Mouse (Mus musculus) lung, embryonic 14.5 days (tissue): ENCODE data around the gene Msl1. TPM values are rescaled to one million over a fixed set of nuclear protein-coding genes. Genes with fewer than 3 reads are reported as not detected.

ENCODE experiments used
- ATAC-seq: fragments of 200-750 bp; cut with Nextera tagmentation; 2 replicates; pipeline ENCODE4 v1.8.0; 2017; ENCODE audit warnings: mild to moderate bottlenecking, moderate TSS enrichment, moderate library complexity; ENCODE audit not compliant: insufficient read depth
- DNase-seq: peaks from one replicate; pipeline ENCODE4 v3.0.0-alpha.2; 2015
- H3K27ac ChIP-seq: fragments of 300-500 bp; sonication (generic); 2 replicates; pipeline ENCODE4 v1.5.1; 2014; ENCODE audit warnings: low read depth, mild to moderate bottlenecking, moderate library complexity
- H3K27me3 ChIP-seq: fragments of 300-500 bp; sonication (generic); 2 replicates; pipeline ENCODE4 v1.6.1; 2014; ENCODE audit warnings: low read length, control low read depth; ENCODE audit not compliant: insufficient read depth
- H3K36me3 ChIP-seq: fragments of 300-500 bp; sonication (generic); 2 replicates; pipeline ENCODE4 v1.6.1; 2014; ENCODE audit warnings: control low read depth; ENCODE audit not compliant: insufficient read depth
- H3K4me1 ChIP-seq: fragments of 300-500 bp; sonication (generic); 2 replicates; pipeline ENCODE4 v1.6.1; 2014; ENCODE audit warnings: antibody characterized with exemption, control low read depth; ENCODE audit not compliant: insufficient read depth
- H3K4me2 ChIP-seq: fragments of 300-500 bp; sonication (generic); 2 replicates; pipeline ENCODE4 v1.6.1; 2014; ENCODE audit warnings: mild to moderate bottlenecking
- H3K4me3 ChIP-seq: fragments of 300-500 bp; sonication (generic); 2 replicates; pipeline ENCODE4 v1.5.1; 2014; ENCODE audit warnings: low read depth, low read length
- H3K9ac ChIP-seq: fragments of 300-500 bp; sonication (generic); 2 replicates; pipeline ENCODE4 v1.6.1; 2014
- H3K9me3 ChIP-seq: fragments of 300-500 bp; sonication (generic); 2 replicates; pipeline ENCODE4 v1.6.1; 2016; ENCODE audit warnings: low read depth, low read length, control low read depth
- CTCF ChIP-seq: IDR thresholded peaks from 2 replicates; pipeline ENCODE4 v1.5.1; 2016; ENCODE audit warnings: antibody characterized with exemption, low read depth
- WGBS: fragments of 180-500 bp; shearing (Covaris S2); extraction: QIAGEN DNeasy Blood & Tissue Kit; methylation state at CpG from one replicate; pipeline ENCODE4 v1.1.7; 2014; 5-methylcytosine and 5-hydroxymethylcytosine counted together
- polyA plus RNA-seq: library from polyadenylated mRNA; unstranded; fragments of >200 nt; fragmentation: Nextera tagmentation; extraction: Ambion mirVana; gene quantifications from 2 replicates; pipeline ENCODE4 v1.2.1, GENCODE M21; 2014

The Msl1 gene
- polyA plus RNA-seq, 1 experiment from 2014 or later: 16.3 TPM

- WGBS: under 1% methylated on average over 37 of the region's 37 CpGs
- H3K4me3 ChIP-seq: peak overlapping the region; percentile 29
- peak overlapping the region; percentile 78 for H3K4me2 ChIP-seq
- H3K27me3 ChIP-seq: no peaks in the 10 kb centered on the region
- TF ChIP-seq CTCF: no peak
- no peaks in the 10 kb centered on the region for H3K9me3 ChIP-seq
- peak overlapping the region; percentile 63; the same call in 1 of the 2 replicates for H3K27ac ChIP-seq
- ATAC-seq (peak; percentile 79), DNase-seq (peak; percentile 98)
- peak overlapping the region; percentile 17; the same call in 1 of the 2 replicates for H3K9ac ChIP-seq
- peaks cover 52% of the 10 kb centered on the region for H3K4me1 ChIP-seq
- H3K36me3 ChIP-seq: peaks cover 20% of the 10 kb centered on the region
Observed at GRCm38 (mm10) chr11:98773635-98774295, 21.6 kb upstream of the Msl1 start.

GRCm38 (mm10) chr11:98774582-98775347, 20.6 kb upstream of the Msl1 start, which contains the start of gene Nr1d1:
TSS of gene Nr1d1 (minus strand) at chr11:98775333.
- peak within 1 kb of the TSS; percentile 78 for H3K4me2 ChIP-seq
- no peak for TF ChIP-seq CTCF
- ATAC-seq (no peak), DNase-seq (no peak)
- H3K4me1 ChIP-seq: peaks cover 49% of the 10 kb centered on the region
- H3K27me3 ChIP-seq: no peaks in the 10 kb centered on the region
- under 1% methylated on average over 22 of the region's 22 CpGs for WGBS
- H3K27ac ChIP-seq: peak within 1 kb of the TSS; percentile 92
- H3K9ac ChIP-seq: peak within 1 kb of the TSS; percentile 33
- peak within 1 kb of the TSS; percentile 29 for H3K4me3 ChIP-seq
- no peaks in the 10 kb centered on the region for H3K9me3 ChIP-seq
- H3K36me3 ChIP-seq: peaks cover 13% of the 10 kb centered on the region

GRCm38 (mm10) chr11:98775348-98776051, 19.8 kb upstream of the Msl1 start:
- H3K4me3 ChIP-seq: peak overlapping the region; percentile 29
- no peak; the same call in 1 of the 2 replicates for TF ChIP-seq CTCF
- ATAC-seq (peak; percentile 73), DNase-seq (peak; percentile 97)
- no peaks in the 10 kb centered on the region for H3K9me3 ChIP-seq
- no peaks in the 10 kb centered on the region for H3K27me3 ChIP-seq
- peaks cover 49% of the 10 kb centered on the region for H3K4me1 ChIP-seq
- peaks cover 6% of the 10 kb centered on the region for H3K36me3 ChIP-seq
- 2% methylated on average over 15 of the region's 15 CpGs for WGBS
- H3K9ac ChIP-seq: peak overlapping the region; percentile 33; the same call in 1 of the 2 replicates
- peak overlapping the region; percentile 78 for H3K4me2 ChIP-seq
- H3K27ac ChIP-seq: peak overlapping the region; percentile 92

GRCm38 (mm10) chr11:98776052-98776764, 19.1 kb upstream of the Msl1 start:
- Histone ChIP-seq H3K4me2 (peak overlapping the region; percentile 78), H3K27ac (peak overlapping the region; percentile 92), H3K9me3 (no peaks in the 10 kb centered on the region), H3K4me3 (peak overlapping the region; percentile 29; the same call in 1 of the 2 replicates), H3K36me3 (peaks cover 2% of the 10 kb centered on the region), H3K9ac (peak overlapping the region; percentile 33; the same call in 1 of the 2 replicates), H3K4me1 (peaks cover 49% of the 10 kb centered on the region), H3K27me3 (no peaks in the 10 kb centered on the region)
- WGBS: 32% methylated on average over 12 of the region's 12 CpGs
- no peak for ATAC-seq
- TF ChIP-seq CTCF: no peak
- DNase-seq: no peak

GRCm38 (mm10) chr11:98776843-98777590, 18.3 kb upstream of the Msl1 start:
- no peak for TF ChIP-seq CTCF
- Histone ChIP-seq H3K9me3 (no peaks in the 10 kb centered on the region), H3K4me2 (peak overlapping the region; percentile 78), H3K4me3 (no peak overlapping the region), H3K9ac (peak overlapping the region; percentile 1), H3K27me3 (no peaks in the 10 kb centered on the region), H3K27ac (peak overlapping the region; percentile 92), H3K36me3 (no peaks in the 10 kb centered on the region), H3K4me1 (peaks cover 52% of the 10 kb centered on the region)
- DNase-seq: peak; percentile 79
- ATAC-seq: no peak
- 10% methylated on average over 9 of the region's 9 CpGs for WGBS

- DNase-seq: no peak
- H3K9ac ChIP-seq: no peak overlapping the region
- H3K4me1 ChIP-seq: peaks cover 52% of the 10 kb centered on the region
Observed at GRCm38 (mm10) chr11:98777888-98778287, 17.4 kb upstream of the Msl1 start.

More at GRCm38 (mm10) chr11:98777888-98778287, 17.4 kb upstream of the Msl1 start:
- Histone ChIP-seq H3K4me3 (no peak overlapping the region), H3K27me3 (no peaks in the 10 kb centered on the region), H3K9me3 (no peaks in the 10 kb centered on the region), H3K36me3 (no peaks in the 10 kb centered on the region), H3K4me2 (no peak overlapping the region), H3K27ac (peak overlapping the region; percentile 92)
- no peak for ATAC-seq
- no peak for TF ChIP-seq CTCF
